Mouse (Mus musculus) embryo, embryonic 11.5 days (tissue): Measurements from ENCODE around the gene Rsph10b.
A peak's percentile ranks its signal among the peaks of the same experiment; 100 is the strongest.

Source experiments
- DNase-seq: peaks from one replicate; pipeline ENCODE4 v3.0.0-alpha.2; 2012; ENCODE audit warnings: low read depth, low spot score

Gene Rsph10b

GRCm38 (mm10) chr5:143936156-143936555 lies 3.3 kb downstream of the Rsph10b start:
- no peak for DNase-seq

GRCm38 (mm10) chr5:143941588-143941987 lies 8.8 kb downstream of the Rsph10b start:
- no peak for DNase-seq

GRCm38 (mm10) chr5:143943231-143944125 lies 10.6 kb downstream of the Rsph10b start:
- DNase-seq: no peak

- no peak for DNase-seq
Observed at GRCm38 (mm10) chr5:143948361-143948760, 15.5 kb downstream of the Rsph10b start.

- DNase-seq: no peak
Observed at GRCm38 (mm10) chr5:143950016-143950415, 17.2 kb downstream of the Rsph10b start.

GRCm38 (mm10) chr5:143957101-143957500 lies 24.3 kb downstream of the Rsph10b start:
- DNase-seq: no peak

GRCm38 (mm10) chr5:143959551-143959950 lies 26.7 kb downstream of the Rsph10b start:
- no peak for DNase-seq

GRCm38 (mm10) chr5:143961176-143961575 lies 28.3 kb downstream of the Rsph10b start:
- no peak for DNase-seq

GRCm38 (mm10) chr5:143965586-143966345 lies 32.9 kb downstream of the Rsph10b start:
- DNase-seq: no peak

- no peak for DNase-seq
Observed at GRCm38 (mm10) chr5:143966671-143967070, 33.8 kb downstream of the Rsph10b start.

GRCm38 (mm10) chr5:143972628-143973027 lies 39.8 kb downstream of the Rsph10b start:
- DNase-seq: no peak

- DNase-seq: peak; percentile 59
Observed at GRCm38 (mm10) chr5:143974931-143975630, 42.2 kb downstream of the Rsph10b start.

- DNase-seq: no peak
Observed at GRCm38 (mm10) chr5:143975631-143975933, 42.7 kb downstream of the Rsph10b start.

GRCm38 (mm10) chr5:143976232-143976631 lies 43.4 kb downstream of the Rsph10b start:
- no peak for DNase-seq

- no peak for DNase-seq
Observed at GRCm38 (mm10) chr5:143976726-143977431, 44.0 kb downstream of the Rsph10b start.

GRCm38 (mm10) chr5:143980858-143981257 lies 48.0 kb downstream of the Rsph10b start:
- DNase-seq: no peak

GRCm38 (mm10) chr5:143982361-143982760 lies 49.5 kb downstream of the Rsph10b start:
- no peak for DNase-seq

GRCm38 (mm10) chr5:143985381-143985780 lies 52.5 kb downstream of the Rsph10b start:
- no peak for DNase-seq

GRCm38 (mm10) chr5:143987596-143987995 lies 54.8 kb downstream of the Rsph10b start:
- no peak for DNase-seq

- DNase-seq: no peak
Observed at GRCm38 (mm10) chr5:143989046-143989445, 56.2 kb downstream of the Rsph10b start.

- no peak for DNase-seq
Observed at GRCm38 (mm10) chr5:143990086-143990485, 57.3 kb downstream of the Rsph10b start.

GRCm38 (mm10) chr5:143992661-143993060 lies 59.8 kb downstream of the Rsph10b start:
- no peak for DNase-seq
